Mouse (Mus musculus) forebrain, embryonic 13.5 days (tissue): ENCODE measurements around the gene Avpr2. TPM values are rescaled to one million over a fixed set of nuclear protein-coding genes. Genes with fewer than 3 reads are reported as not detected.
A peak's percentile ranks its signal among the peaks of the same experiment; 100 is the strongest.

ENCODE experiments used
- ATAC-seq: fragments of 200-750 bp; cut with Nextera tagmentation; 2 replicates; pipeline ENCODE4 v1.8.0; 2017
- H3K27ac ChIP-seq: fragments of 300-500 bp; sonication (generic); 2 replicates; pipeline ENCODE4 v1.5.1; 2015; ENCODE audit warnings: inconsistent platforms, mild to moderate bottlenecking, moderate library complexity
- H3K27me3 ChIP-seq: fragments of 300-500 bp; sonication (generic); 2 replicates; pipeline ENCODE4 v1.6.1; 2015; ENCODE audit warnings: mild to moderate bottlenecking, inconsistent platforms
- H3K36me3 ChIP-seq: fragments of 300-500 bp; sonication (generic); 2 replicates; pipeline ENCODE4 v1.6.1; 2015; ENCODE audit warnings: mild to moderate bottlenecking, inconsistent platforms; ENCODE audit not compliant: poor library complexity, severe bottlenecking
- H3K4me1 ChIP-seq: fragments of 300-500 bp; sonication (generic); 2 replicates; pipeline ENCODE4 v1.6.1; 2015; ENCODE audit warnings: inconsistent platforms
- H3K4me2 ChIP-seq: fragments of 300-500 bp; sonication (generic); 2 replicates; pipeline ENCODE4 v1.6.1; 2015; ENCODE audit warnings: inconsistent platforms, mild to moderate bottlenecking, moderate library complexity
- H3K4me3 ChIP-seq: fragments of 300-500 bp; sonication (generic); 2 replicates; pipeline ENCODE4 v1.5.1; 2015; ENCODE audit warnings: mild to moderate bottlenecking, inconsistent platforms
- H3K9ac ChIP-seq: fragments of 300-500 bp; sonication (generic); 2 replicates; pipeline ENCODE4 v1.6.1; 2015; ENCODE audit warnings: mild to moderate bottlenecking, inconsistent platforms
- H3K9me3 ChIP-seq: fragments of 300-500 bp; sonication (generic); replicated peaks from 2 replicates; pipeline ENCODE4 v1.6.1; 2016; ENCODE audit warnings: inconsistent platforms
- WGBS: fragments of 180-500 bp; shearing (Covaris S2); methylation state at CpG from one replicate; pipeline ENCODE4 v1.1.7; 2015; 5-methylcytosine and 5-hydroxymethylcytosine counted together
- polyA plus RNA-seq: library from polyadenylated mRNA; unstranded; fragments of >200 nt; fragmentation: Nextera tagmentation; extraction: Ambion mirVana; gene quantifications from 2 replicates; pipeline ENCODE4 v1.2.1, GENCODE M21; 2015

Gene Avpr2
- 0.15 and 0.24 TPM in 2 replicates for polyA plus RNA-seq

GRCm38 (mm10) chrX:73891551-73892152 lies at the start of gene Avpr2:
Gene Avpr2 (plus strand): TSS chrX:73892102.
- Histone ChIP-seq H3K27ac (no peak within 1 kb of the TSS), H3K4me2 (no peak within 1 kb of the TSS), H3K36me3 (no peaks in the 10 kb centered on the region), H3K9me3 (no peaks in the 10 kb centered on the region), H3K4me3 (no peak within 1 kb of the TSS), H3K9ac (no peak within 1 kb of the TSS), H3K27me3 (no peaks in the 10 kb centered on the region), H3K4me1 (no peaks in the 10 kb centered on the region)
- ATAC-seq, result no peak
- 80% methylated on average over 6 of the region's 6 CpGs for WGBS

DNA sequence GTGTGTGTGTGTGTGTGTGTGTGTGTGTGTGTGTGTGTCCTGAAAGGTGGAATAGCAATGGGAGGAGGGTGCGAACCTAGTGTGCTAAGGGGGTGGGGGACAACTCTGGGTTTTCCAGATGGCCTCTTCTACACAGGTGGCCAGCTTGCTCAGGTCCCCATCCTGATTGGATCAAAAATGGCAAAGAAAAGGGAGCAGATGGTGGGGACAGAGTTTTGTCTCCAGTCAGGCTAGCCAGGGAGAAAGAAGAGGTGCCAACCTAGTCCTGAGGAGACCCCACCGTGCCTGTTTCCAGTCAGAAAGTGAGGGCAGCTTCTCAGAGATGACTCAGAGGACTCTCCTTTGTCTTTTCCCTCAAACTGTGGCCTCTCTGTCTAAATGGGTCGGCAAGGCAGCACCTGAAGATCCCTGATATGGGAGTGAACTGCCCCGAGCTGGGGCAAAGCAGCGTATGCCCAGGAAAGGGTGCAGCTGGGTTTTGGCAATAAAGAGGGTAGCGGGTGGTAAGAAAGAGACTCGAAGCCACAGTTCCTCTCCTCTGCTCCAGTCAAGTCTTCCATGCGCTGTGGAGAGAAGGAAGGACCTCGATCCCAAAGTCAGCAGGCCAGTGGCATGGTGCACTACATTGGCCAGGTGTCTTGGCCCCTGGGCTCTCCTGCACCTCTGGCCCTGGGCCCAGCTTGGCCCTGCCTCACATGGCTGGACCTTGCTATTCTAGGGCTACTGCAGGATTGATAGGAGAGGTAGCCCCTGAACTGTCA lies 37.4 kb upstream of the Avpr2 start:
- H3K4me2 ChIP-seq, result no peak overlapping the region
- H3K4me1 ChIP-seq, result no peaks in the 10 kb centered on the region
- no peak overlapping the region for H3K27ac ChIP-seq
- H3K9me3 ChIP-seq, result no peaks in the 10 kb centered on the region
- H3K36me3 ChIP-seq, result peaks cover 33% of the 10 kb centered on the region
- ATAC-seq, result no peak
- no peak overlapping the region for H3K9ac ChIP-seq
- no peak overlapping the region for H3K4me3 ChIP-seq
- WGBS, result 87% methylated on average over 8 of the region's 9 CpGs
- H3K27me3 ChIP-seq, result no peaks in the 10 kb centered on the region

DNA sequence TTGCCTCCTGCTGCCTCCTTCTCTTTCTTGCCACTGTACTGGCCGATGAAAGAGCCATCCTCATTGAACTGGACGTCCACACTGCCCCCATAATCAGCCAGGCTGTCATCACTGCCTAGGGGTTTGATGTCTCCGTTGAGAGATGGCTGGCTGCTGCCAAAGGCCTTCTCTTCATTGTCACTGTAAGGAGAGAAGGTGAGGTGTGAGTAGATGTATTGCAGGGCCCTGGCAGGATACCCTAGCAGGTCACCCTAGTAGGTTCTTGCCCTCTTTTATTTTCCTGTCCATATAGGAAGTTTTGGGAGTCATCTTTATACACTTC lies 36.9 kb upstream of the Avpr2 start:
- peaks cover 38% of the 10 kb centered on the region for H3K36me3 ChIP-seq
- no peak overlapping the region for H3K4me3 ChIP-seq
- ATAC-seq, result no peak
- no peak overlapping the region for H3K4me2 ChIP-seq
- 75% methylated on average over 3 of the region's 3 CpGs for WGBS
- no peaks in the 10 kb centered on the region for H3K27me3 ChIP-seq
- no peak overlapping the region for H3K27ac ChIP-seq
- H3K4me1 ChIP-seq, result no peaks in the 10 kb centered on the region
- H3K9me3 ChIP-seq, result no peaks in the 10 kb centered on the region
- no peak overlapping the region for H3K9ac ChIP-seq

GRCm38 (mm10) chrX:73864692-73865091 lies 27.2 kb upstream of the Avpr2 start:
- H3K4me1 ChIP-seq, result peaks cover 31% of the 10 kb centered on the region
- no peaks in the 10 kb centered on the region for H3K27me3 ChIP-seq
- no peak overlapping the region for H3K4me3 ChIP-seq
- H3K36me3 ChIP-seq, result peaks cover 40% of the 10 kb centered on the region
- no peak overlapping the region for H3K9ac ChIP-seq
- H3K27ac ChIP-seq, result peak overlapping the region; percentile 74
- ATAC-seq, result peak; percentile 67
- 47% methylated on average over 3 of the region's 3 CpGs for WGBS
- peak overlapping the region; percentile 22 for H3K4me2 ChIP-seq
- no peaks in the 10 kb centered on the region for H3K9me3 ChIP-seq

DNA sequence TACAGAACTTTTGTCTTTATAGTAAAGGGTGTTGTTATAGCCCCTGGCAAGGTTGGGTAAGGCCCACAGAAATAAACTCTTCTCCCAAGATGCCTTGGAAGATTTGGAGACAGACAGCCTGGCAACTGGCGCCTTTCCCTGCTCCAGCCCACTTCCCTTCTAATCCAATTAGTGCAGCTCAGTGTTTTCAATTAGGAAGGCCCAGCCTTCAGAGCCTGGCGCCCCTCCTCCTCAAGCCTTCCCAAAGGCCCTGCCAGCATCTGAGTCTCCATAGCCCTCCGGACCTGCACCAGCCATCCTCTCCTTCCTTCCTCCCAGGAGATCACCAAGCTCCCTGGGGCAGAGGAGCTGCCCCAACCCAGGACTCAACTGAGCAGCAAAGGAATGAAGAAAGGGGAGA lies 24.6 kb upstream of the Avpr2 start:
- WGBS, result 29% methylated on average over 3 of the region's 3 CpGs
- peak overlapping the region; percentile 91 for H3K27ac ChIP-seq
- H3K9me3 ChIP-seq, result no peaks in the 10 kb centered on the region
- ATAC-seq, result peak; percentile 76
- no peaks in the 10 kb centered on the region for H3K27me3 ChIP-seq
- peaks cover 34% of the 10 kb centered on the region for H3K4me1 ChIP-seq
- peak overlapping the region; percentile 26; the same call in 1 of the 2 replicates for H3K9ac ChIP-seq
- peak overlapping the region; percentile 32 for H3K4me2 ChIP-seq
- peaks cover 16% of the 10 kb centered on the region for H3K36me3 ChIP-seq
- no peak overlapping the region for H3K4me3 ChIP-seq

GRCm38 (mm10) chrX:73867852-73868251 lies 24.1 kb upstream of the Avpr2 start:
- peaks cover 10% of the 10 kb centered on the region for H3K36me3 ChIP-seq
- H3K9ac ChIP-seq, result no peak overlapping the region
- peak overlapping the region; percentile 91 for H3K27ac ChIP-seq
- ATAC-seq, result peak; percentile 26; the same call in 1 of the 2 replicates
- peaks cover 34% of the 10 kb centered on the region for H3K4me1 ChIP-seq
- no peak overlapping the region for H3K4me3 ChIP-seq
- 66% methylated on average over 1 of the region's 1 CpGs for WGBS
- H3K27me3 ChIP-seq, result no peaks in the 10 kb centered on the region
- peak overlapping the region; percentile 32; the same call in 1 of the 2 replicates for H3K4me2 ChIP-seq
- H3K9me3 ChIP-seq, result no peaks in the 10 kb centered on the region

DNA sequence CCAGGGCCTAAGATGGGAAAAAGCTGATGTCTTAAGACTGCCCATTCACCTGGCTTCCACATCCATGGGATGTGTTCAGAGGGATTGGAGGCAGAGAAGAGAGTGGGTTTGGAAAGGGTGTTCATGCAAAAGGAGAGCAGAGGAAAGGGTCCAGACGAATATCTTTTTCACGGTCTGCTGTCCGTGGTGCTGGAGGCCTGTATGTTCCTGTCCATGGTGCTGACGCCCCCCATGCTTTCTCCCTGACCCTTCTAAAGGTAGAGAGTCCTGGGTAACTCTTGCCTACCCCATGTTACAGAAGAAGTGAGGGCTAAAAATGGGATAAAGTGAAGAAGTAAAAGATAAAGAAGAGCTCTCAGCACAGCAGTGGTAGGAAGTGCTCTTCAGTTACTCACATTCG lies 22.6 kb upstream of the Avpr2 start:
- Histone ChIP-seq H3K9ac (no peak overlapping the region), H3K9me3 (no peaks in the 10 kb centered on the region), H3K4me2 (no peak overlapping the region), H3K27ac (no peak overlapping the region; the same call in 1 of the 2 replicates), H3K27me3 (no peaks in the 10 kb centered on the region), H3K4me1 (peaks cover 34% of the 10 kb centered on the region), H3K4me3 (no peak overlapping the region), H3K36me3 (peaks cover 7% of the 10 kb centered on the region; the same call in 1 of the 2 replicates)
- ATAC-seq, result no peak
- WGBS, result 16% methylated on average over 5 of the region's 5 CpGs

- Histone ChIP-seq H3K27me3 (no peaks in the 10 kb centered on the region), H3K4me2 (no peak overlapping the region), H3K4me3 (no peak overlapping the region), H3K9ac (no peak overlapping the region), H3K36me3 (no peaks in the 10 kb centered on the region), H3K4me1 (peaks cover 21% of the 10 kb centered on the region), H3K27ac (no peak overlapping the region), H3K9me3 (no peaks in the 10 kb centered on the region)
- no peak; the same call in 1 of the 2 replicates for ATAC-seq
Measured at GRCm38 (mm10) chrX:73871474-73871873, 20.4 kb upstream of the Avpr2 start.

GRCm38 (mm10) chrX:73871956-73872355 lies 19.9 kb upstream of the Avpr2 start:
- WGBS, result 67% methylated on average over 1 of the region's 1 CpGs
- Histone ChIP-seq H3K9me3 (no peaks in the 10 kb centered on the region), H3K27ac (peak overlapping the region; percentile 69), H3K4me1 (peaks cover 16% of the 10 kb centered on the region), H3K4me2 (no peak overlapping the region), H3K27me3 (no peaks in the 10 kb centered on the region), H3K36me3 (no peaks in the 10 kb centered on the region), H3K9ac (no peak overlapping the region), H3K4me3 (no peak overlapping the region)
- peak; percentile 39; the same call in 1 of the 2 replicates for ATAC-seq

GRCm38 (mm10) chrX:73875881-73876280 lies 16.0 kb upstream of the Avpr2 start:
- Histone ChIP-seq H3K27me3 (0 out of 2 replicates have a peak, but pooled peaks cover 5% of the 10 kb centered on the region), H3K4me3 (no peak overlapping the region), H3K9me3 (no peaks in the 10 kb centered on the region), H3K4me1 (no peaks in the 10 kb centered on the region; the same call in 1 of the 2 replicates), H3K27ac (no peak overlapping the region), H3K9ac (no peak overlapping the region), H3K4me2 (peak overlapping the region; percentile 39), H3K36me3 (no peaks in the 10 kb centered on the region)
- no peak for ATAC-seq
- WGBS, result 66% methylated on average over 2 of the region's 2 CpGs

- 95% methylated on average over 1 of the region's 1 CpGs for WGBS
- Histone ChIP-seq H3K9ac (no peak overlapping the region), H3K4me2 (peak overlapping the region; percentile 41), H3K4me3 (0 out of 2 replicates have a peak overlapping the region, but pooled peaks have one; percentile 0), H3K27me3 (0 out of 2 replicates have a peak, but pooled peaks cover 5% of the 10 kb centered on the region), H3K27ac (no peak overlapping the region), H3K4me1 (no peaks in the 10 kb centered on the region; the same call in 1 of the 2 replicates), H3K9me3 (no peaks in the 10 kb centered on the region), H3K36me3 (no peaks in the 10 kb centered on the region)
- ATAC-seq, result no peak
Measured at GRCm38 (mm10) chrX:73877014-73877413, 14.9 kb upstream of the Avpr2 start.
